Mouse (Mus musculus) thymus, postnatal 4 days (tissue): ENCODE measurements around the gene Tbc1d24.

Experiments used
- DNase-seq: peaks from one replicate; pipeline ENCODE4 v3.0.0; 2021

Tbc1d24 gene

DNA sequence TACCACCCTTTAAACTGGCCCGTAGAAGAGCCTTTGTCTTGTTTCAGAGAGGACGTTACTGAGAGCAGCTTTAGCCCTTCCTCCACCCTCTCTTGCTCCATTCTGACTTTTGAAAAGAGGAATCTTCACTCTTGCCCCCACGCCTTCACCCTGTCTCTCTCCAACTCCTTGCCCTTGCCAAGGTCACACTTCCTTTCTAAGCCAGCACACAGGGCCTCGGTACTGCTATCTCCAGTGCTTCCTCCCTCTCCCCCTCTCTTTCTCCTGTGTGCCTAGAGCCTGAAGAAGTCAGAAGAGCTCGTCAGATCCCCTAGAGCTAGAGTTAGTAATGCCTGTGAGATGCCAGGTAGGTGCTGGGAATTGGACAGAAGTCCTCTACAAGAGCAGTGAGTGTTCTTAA lies 34.6 kb downstream of the Tbc1d24 start:
- no peak for DNase-seq

DNA sequence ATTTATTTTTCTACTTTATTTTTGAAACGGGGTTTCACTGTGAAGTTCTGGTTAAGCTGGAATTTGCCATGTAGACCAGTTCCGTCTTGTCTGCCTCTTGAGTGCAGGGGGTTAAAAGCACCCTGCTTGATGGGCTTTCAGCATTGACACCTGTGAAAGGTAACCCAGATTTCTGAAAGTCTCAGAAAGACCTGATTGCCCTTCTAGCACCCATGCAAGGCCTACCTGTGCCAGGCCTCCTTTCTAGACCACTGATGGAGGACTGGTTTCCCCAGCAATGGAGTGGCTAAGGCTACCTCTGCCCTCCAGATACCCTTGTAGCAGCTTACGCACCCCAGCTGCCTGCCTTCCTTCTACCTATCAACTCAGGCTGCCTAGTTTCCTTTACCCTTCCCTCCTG lies 35.2 kb downstream of the Tbc1d24 start:
- DNase-seq: no peak

DNA sequence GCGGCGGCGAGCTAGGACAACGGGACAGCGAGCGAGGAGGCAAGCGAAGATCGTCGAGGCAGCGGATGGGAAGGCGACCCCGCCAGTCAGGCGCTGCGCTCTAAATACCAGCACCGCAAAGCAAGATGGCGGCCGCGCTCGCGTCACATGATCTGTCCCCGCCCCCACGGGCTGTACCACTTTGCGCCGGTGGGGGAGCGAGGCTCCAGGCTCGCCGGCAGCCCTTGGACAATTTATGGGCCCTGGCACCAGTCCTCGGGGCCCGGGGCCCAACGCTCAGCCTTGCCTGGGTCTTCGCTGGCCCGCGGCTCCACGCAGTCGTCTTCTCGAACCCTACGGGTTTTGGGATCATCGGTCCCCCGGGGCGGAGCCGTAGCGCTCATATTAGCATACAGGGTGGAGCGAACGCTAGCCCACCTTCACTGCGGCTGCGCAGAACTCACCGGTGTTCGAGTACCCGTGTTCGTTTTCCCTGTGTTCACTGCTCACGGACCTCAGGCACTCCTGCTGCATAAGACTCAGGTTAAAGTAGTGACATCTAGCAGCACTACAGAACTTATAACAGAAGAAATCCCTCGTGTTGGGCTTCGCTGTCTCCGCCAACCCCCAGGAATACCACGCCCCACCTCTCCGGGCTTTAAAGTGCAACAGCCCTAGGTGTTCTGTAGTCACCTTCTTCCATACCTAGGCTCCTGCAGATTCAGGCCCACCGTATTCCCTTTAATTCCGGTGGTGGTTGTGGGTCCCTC lies 35.9 kb downstream of the Tbc1d24 start, which contains the start of gene Atp6v0c:
Atp6v0c (minus strand) TSS at position 386 of the 749 bp plus-strand sequence.
- DNase-seq: peak; percentile 97

DNA sequence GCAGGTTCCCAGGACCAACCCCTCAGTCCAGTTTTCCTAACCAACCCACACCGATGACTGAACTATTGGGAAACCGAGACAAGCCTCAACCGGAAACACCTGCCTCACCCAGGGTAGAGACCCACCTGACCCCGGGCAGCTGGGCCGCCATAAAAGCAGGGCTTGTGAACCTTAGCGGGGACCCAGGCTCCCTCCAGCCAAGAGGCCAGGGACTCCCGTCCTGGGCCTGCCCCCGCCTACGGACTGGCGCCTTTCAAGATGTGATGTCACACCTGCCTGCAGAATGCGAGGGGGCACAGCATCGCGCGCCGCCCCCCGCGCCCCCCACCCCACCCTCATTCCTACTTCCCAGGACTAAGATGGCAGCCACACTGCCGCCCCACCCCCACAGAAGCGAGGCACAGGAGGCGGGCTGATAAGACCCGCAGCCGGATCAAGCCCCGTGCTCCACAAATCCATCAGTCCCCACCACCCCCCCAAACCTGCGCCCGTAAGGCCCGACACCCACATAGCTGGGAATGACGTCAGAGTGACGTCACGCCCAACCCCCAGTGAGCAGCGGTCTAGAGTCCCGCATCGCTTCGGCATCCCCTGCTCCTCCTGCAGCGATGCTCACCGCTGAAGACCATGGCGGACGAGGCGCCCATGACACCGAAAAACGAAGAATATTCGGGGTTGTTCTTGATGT lies 36.6 kb downstream of the Tbc1d24 start:
- DNase-seq: peak; percentile 84

DNA sequence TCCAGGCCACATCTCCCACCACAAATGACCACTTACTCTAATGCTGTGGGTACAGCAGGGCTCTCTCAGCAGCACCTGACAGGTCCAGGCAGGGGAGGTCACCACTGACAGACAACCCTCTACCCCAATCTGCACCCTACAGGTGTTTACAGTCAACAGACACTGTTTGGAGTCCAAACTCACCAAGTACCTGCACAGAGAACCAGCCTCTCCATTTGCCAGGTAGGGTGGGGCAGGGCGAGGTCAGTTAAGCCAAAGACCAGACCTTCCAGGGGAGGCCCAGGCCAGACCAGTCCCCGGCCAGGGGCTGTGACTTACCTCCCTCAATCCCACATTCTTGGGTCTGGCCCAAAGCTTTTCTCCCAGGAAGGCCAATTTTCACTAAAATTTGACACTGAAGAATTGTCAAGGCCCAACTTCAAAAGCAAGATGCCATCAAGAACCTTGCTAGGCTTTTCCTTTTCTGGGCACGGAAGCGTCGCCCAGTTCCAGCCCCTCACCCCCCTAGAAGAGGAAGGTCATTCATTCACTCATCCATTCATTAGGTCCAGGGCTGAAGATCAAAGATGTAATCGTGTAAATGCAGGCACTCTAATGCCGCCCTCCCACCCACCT lies 37.4 kb downstream of the Tbc1d24 start:
- no peak for DNase-seq

DNA sequence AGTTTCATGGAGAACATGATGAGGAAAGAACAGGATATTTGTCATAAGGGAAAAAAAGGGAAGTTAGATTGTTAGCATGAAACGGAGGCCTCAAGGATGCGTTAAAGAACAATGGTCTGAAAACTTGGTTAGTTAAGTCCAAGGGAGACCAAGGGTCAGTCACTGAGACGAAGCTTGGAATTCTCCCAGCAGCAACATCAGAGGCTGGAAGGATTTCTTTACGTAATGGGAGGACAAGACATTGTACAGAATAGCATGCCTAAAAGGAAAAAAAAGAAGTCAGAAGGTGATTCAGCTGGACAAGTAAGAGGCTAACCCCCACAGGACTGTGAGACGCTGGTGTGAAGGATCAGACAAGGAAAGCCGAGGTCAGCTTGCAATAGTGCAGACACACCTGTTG lies 38.2 kb downstream of the Tbc1d24 start:
- DNase-seq: no peak

DNA sequence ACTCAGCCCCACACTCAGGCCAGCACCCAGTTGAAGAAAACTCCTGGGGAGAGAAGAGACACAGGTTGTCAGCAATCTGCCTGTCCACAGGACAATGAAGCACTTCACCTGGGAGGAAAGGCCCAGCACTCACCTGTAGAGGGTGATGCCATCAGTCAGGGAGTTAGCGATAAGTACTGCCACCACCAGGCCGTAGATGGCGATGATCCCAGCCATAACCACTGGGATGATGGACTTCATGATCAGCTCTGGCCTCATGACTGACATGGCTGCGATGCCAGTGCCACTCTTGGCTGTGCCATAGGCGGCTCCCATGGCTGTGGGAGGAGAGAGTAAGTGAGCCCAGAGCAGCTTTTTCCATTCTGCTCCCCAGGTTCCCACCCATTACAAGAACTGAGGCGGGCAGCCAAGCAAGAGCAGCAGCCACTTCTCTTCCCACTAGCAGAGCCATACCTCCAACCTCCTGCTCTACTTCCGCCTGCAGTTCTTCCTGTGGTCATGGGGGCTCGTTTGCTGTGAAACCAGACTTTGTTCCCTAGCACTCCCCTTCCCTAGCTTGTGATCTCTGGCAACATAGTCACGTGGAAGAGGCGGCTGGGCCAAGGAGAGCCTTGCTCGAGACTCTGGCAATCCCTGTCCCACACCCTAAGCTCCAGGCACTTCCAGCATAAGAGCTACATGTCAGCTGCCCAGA lies 40.6 kb downstream of the Tbc1d24 start:
- DNase-seq: no peak

DNA sequence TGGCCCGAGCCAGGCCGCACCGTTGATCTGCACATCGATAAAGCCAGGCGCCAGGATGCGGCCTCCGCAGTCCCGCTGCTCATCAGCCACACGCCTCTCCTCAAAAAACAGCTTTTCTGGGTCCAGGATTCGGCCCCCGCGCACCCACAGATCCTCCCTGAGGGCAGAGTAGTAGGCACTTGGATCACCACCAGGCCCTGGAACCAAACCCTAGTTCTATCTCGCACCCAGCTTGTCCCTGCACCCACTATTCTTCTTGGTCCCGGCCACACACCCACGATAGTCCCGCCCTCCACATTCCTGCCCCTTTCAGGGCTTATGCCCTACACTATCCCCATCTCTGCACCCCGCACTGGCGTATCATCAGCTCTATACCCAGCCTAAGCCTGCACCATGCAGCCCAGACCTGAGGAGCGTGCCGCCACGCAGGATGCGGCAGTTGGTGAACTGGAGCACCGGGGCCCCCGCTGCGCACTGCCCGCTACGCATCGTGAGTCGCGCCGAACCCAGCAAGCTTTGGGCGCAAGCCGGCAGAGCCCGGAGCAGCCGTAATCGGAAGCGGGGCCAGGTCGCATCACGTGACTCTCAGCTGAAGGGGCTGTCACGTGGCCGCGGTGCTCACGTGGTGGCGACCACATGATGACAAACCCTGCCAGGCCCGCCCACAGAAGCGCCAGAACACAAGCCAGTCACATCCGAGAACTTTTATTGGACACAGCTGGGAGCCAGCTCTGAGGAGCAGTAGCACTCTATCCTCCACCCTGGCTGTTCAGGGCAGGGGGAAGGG lies 42.0 kb downstream of the Tbc1d24 start, which contains the start of gene Amdhd2:
Amdhd2 (minus strand) TSS at position 591 of the 787 bp plus-strand sequence.
- peak; percentile 96 for DNase-seq

DNA sequence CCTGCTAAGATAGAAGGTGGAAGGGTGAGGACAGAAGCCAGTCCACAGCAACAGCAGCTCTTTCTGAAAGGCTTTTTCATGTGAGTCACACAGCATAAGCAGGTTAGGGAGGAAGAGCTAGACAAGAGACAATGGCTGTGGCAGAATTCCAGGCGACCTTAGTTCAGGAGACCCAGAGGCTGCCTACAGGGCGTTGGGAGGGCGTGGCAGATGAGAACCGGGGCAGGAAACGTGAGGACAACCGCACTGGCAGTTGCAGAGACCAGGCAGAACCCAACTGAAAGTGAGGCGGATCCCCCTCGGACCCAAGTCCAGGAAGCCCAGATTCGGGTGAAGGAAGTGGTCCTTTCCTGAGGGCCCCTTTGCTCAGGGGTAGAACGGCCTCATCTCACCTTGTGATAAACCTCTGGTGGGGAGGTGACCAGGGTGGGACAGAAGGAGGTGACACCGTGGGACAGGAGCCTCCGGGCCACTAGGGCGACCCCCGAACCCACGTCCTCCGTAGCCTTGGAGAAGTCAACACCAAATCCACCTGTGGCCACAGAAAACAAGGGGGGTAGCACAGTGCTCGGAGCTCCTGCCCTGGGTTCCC lies 42.7 kb downstream of the Tbc1d24 start:
- peak; percentile 36 for DNase-seq

DNA sequence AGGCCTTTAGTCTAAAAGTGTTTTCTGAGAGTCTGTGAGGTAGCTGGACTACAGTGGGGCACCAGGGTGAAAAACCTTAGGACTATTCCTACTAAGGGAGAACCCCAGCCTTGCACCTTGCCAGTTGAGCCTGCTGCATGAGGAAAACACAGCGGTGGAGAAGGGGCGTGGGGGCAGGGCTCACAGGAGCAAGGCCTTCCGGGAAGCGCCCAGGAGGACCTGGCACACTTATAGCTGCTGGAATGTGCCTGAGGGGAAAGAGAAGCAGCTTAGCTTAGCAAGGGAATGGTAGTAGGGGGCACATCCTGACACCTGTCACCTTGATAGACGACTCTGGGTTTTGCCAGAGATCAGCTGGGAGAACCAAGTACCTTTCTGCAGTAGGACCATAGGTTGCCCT lies 43.9 kb downstream of the Tbc1d24 start:
- no peak for DNase-seq

DNA sequence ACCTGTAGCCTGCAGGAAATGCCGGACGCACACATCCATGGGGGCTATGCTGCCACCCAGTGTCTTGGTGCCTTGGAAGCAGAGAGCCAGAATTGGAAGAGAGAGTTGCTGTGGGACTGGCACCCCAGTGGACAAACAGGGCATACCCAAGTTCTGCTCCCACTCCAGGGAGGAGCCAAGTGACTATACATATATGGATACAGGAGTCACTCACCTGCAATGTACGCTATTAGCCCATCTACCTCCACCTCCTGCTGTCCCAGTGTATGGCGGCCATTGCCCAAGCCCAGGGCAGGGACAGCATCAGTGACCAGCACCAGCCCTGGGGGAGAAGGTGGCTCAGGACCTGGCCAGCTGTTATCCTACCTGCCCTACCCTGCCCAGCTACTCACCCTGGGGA lies 47.8 kb downstream of the Tbc1d24 start:
- DNase-seq: no peak

DNA sequence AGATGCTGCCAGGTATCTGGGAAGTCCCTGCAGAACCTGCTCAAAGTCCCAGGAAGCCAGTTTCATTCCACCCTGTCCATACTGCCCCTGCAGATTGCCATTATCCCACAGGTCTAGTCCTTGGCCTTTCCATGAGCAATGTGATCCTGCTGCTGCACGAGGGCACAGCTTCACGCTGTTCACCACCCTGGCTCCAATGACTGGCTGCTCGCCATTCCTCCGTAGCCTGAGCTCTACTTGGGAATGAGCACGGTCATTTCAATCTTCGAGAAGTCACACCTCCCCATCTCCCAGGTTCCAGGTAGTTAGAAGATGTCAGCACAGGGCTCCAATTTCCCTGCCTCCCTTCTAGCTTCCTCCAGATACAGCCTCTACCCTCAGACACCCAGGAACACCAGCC lies 48.2 kb downstream of the Tbc1d24 start:
- DNase-seq: no peak

DNA sequence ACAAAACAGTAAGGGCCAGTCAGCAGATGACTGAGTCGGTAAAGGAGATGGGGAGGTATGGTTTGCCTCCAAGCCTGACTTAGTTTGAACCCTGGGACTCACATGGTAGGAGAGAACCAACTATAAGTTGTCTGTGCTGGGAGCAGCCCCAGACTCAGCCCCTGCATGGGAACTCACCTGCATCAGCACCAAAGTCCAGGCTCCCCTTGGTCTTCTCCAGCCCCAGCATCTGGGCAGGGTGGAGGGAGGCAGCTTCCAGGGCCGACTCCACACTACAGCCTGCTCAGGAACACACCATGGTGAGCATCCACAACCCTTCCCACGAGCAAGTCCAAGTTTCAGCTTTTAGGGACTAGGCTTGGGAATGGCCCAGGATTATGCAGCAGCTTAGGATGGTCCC lies 49.0 kb downstream of the Tbc1d24 start:
- DNase-seq: no peak

DNA sequence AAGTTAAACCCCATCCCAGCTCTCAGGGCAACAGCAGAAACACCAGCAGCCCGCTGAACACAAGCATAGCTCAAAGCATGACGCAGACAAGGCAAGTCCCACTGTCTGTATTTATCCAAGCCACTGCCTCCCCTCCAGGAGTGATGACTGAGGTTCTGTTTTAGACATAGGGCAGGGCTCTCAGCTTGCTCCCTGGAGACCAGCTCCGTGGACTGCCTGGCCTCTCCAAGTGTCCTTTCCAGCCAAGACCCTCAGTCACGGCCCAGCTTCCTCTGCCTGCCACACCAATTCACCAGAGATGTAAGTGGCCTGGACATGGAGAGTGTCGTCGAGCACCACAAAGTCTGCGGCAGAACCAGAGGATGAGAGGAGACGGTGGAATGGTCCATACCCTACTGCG lies 49.6 kb downstream of the Tbc1d24 start:
- no peak for DNase-seq

DNA sequence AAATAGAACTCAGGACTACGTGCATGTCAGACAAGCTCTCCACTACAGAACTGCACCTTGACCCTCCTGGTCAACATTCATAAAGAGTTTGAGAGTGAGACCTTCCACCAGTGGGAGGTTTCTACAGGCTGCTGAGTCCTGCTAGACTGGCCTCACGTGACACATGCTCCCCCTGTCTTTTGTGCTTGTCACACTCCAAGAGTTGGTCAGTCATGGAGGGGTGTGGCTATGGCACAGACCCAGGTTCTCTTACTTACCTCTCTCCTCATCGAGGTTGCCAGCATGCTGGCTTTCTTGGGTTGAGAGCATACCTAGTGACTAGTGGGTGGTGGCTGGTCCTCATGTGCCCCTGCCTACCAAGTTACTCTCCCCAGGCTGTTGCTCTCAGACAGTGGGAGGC lies 50.9 kb downstream of the Tbc1d24 start:
- no peak for DNase-seq

DNA sequence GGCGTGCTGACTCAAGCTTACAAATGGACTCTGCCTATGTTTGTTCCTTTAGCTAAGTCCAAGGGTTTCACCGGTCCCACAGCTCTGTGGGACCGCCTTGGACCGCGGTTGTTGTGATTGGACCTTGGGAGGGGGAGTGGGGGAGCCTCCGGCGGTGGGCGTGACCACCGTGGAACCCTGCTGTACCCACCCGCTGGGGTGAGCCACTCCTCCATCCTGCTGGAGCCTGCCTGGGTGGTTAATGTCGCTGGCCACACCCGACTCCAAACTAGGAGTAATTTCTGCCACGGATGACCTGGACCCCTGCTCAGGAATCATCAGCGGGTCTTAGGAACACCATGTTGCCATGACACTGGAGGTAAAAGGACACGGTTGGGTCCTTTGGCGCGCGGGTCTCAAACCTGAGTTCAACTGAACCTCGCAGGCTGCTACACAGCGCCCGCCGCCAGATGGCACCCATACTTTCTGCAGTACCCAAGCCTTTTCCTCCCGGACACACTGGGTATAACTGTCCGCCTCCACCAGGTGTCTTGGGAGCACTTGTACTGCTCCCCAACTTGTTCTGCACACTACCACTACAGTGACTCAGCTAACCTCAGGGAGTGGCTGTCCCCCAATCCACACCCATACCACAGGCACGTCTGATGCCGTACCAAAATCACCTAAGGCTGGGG lies 53.3 kb downstream of the Tbc1d24 start:
- peak; percentile 94 for DNase-seq

DNA sequence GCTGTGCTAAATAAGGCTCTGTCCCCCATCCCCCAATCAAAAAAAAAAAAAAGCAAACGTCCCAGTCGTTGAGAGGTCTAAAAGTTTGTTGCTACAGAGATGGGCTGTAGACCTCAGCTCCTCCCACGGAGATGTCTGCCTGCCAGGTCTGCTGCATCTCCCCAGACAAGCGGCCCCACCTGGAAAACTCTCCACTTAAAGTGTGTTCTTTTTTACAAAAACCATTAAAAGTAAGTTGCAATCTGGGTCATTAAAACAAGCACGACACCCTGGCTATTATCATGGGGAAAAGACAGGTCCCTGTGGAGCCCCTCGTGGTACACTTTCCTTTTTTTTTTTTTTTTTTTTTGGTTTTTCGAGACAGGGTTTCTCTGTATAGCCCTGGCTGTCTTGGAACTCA lies 54.0 kb downstream of the Tbc1d24 start:
- DNase-seq: no peak

DNA sequence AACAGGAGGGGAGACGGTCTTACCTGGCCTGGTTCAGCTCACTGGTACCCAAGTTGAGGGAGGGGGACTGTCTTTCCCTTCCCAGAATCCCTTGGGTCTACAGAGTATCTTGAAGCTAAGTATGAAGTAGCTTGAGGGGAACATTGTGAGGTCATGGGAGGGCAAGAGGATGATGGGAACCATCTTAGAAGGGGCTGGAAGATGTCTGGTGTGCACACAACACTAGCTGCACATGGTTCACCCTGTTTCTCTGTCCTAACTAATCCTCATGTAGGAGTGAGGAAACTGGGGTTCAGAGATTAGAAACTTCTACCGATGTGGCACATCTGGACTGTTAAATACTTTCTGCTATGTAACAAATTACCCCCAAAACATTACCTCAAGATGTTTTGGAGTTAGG lies 54.5 kb downstream of the Tbc1d24 start, which contains the start of gene Pdpk1:
Pdpk1 (minus strand) TSS at position 101 of the 400 bp plus-strand sequence.
- no peak for DNase-seq

DNA sequence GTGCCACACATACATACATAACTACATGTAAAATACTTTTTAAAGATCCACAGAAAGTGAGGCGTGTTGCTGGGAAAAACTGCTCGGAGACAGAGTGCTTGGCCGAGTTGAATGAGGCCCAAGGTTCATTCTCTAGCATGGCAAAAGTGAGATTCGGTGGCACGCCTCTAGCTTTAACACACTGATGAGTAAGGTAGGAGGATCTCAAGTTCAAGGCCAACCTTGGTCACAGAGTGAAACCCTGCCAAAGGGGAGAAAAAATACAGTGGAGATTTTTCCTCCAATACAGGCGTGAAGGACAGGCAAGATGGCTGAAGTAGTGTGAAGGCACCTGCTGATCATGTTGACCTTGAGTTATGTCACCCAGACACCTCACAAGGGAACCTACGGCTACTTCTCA lies 55.9 kb downstream of the Tbc1d24 start:
- no peak for DNase-seq

DNA sequence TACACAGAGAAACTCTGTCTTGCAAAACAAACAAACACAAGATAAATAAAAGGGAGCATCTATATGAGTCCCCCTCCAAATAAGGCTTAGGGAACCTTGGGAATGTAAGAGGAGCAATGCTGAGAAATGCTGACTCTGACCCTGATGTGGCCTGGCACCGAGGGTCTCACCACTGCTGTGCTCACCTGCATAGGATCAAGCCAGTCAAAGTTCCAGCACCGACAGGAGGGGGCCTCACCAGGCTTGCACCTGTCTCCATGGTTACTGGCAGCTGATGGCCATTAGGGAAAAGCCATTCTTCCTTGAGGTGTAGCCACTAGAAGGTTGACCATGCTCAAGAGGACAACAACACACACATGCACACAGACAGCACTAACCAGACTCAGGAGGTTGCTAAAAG lies 62.5 kb downstream of the Tbc1d24 start:
- DNase-seq: no peak

DNA sequence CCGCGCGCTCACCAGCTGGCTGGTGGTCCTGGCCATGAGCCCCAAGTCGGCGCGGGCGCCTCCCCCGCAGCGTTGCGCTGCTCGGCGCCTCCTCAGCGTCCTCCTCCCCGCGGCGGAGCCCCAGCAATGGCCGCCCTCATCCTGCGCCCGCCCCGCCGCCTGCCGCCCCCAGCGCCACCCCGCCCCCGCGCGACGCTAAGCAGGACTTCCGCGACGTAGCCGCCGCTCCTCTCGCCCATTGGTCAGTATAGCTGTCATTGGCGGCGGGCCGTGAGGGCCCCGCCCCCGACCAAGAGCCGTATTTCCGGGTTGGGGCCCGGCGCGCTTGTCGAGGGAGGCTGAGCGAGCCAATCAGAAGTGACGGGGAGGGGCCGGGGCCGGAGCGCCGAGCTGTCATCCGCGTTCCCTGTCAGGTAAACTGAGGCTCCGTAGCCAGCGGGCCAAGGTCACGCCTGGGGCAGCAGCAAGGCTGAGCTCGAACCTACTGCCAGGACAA lies 63.9 kb downstream of the Tbc1d24 start:
- peak; percentile 97 for DNase-seq
